ENCODE assay signal across 25 mouse cellular contexts in genomic region chr11:73233992-73234391, GRCm38 (mm10). TPM values are rescaled to one million over a fixed set of nuclear protein-coding genes. Genes with fewer than 3 reads are reported as not detected.
DNase-seq lines count a peak whose midpoint lies in the region; ATAC-seq and TF ChIP-seq lines count a peak whose summit lies in the region.
"Had no signal": no experiment of that assay in that cellular context is flagged by ENCODE, and none has a peak within 500 bp of the region (broad histone marks: within the 10 kb centered on the region; RNA-seq: fewer than 3 reads in every experiment).

Gene Trpv1, plus strand, starts transcription at chr11:73234292.

- H3K4me3 ChIP-seq in hindbrain, postnatal 0 days (ENCODE audit: low read length), result no peak within 1 kb of the TSS
- H3K4me3 ChIP-seq in hindbrain, embryonic 13.5 days, result no peak within 1 kb of the TSS
- H3K4me3 ChIP-seq in midbrain, embryonic 13.5 days (replicated peaks), result no peak within 1 kb of the TSS
- no peak within 1 kb of the TSS for H3K4me3 ChIP-seq in midbrain, embryonic 11.5 days (ENCODE audit: low read depth, low read length)
- no peak within 1 kb of the TSS for H3K4me3 ChIP-seq in neural tube, embryonic 13.5 days
- no peak within 1 kb of the TSS for H3K4me3 ChIP-seq in neural tube, embryonic 15.5 days (replicated peaks)
- H3K4me3 ChIP-seq: embryonic facial prominence, embryonic 13.5 days; embryonic facial prominence, embryonic 15.5 days; erythroblast, embryonic 14.5 days; forebrain, embryonic 10.5 days; forebrain, embryonic 12.5 days had no signal

- no peak within 1 kb of the TSS for H3K4me2 ChIP-seq in hindbrain, postnatal 0 days (ENCODE audit: low read depth, low read length)
- no peak within 1 kb of the TSS for H3K4me2 ChIP-seq in hindbrain, embryonic 13.5 days
- H3K4me2 ChIP-seq in midbrain, embryonic 13.5 days (replicated peaks), result no peak within 1 kb of the TSS
- H3K4me2 ChIP-seq in midbrain, embryonic 11.5 days, result no peak within 1 kb of the TSS
- no peak within 1 kb of the TSS for H3K4me2 ChIP-seq in neural tube, embryonic 13.5 days
- H3K4me2 ChIP-seq in neural tube, embryonic 15.5 days, result no peak within 1 kb of the TSS
- H3K4me2 ChIP-seq: embryonic facial prominence, embryonic 13.5 days; embryonic facial prominence, embryonic 15.5 days; forebrain, embryonic 12.5 days had no signal

- no peaks in the 10 kb centered on the region for H3K9me3 ChIP-seq in hindbrain, postnatal 0 days (ENCODE audit: low read length)
- H3K9me3 ChIP-seq in hindbrain, embryonic 13.5 days, result peaks cover 1% of the 10 kb centered on the region; the same call in 1 of the 2 replicates
- peaks cover 4% of the 10 kb centered on the region for H3K9me3 ChIP-seq in midbrain, embryonic 13.5 days
- no peaks in the 10 kb centered on the region for H3K9me3 ChIP-seq in midbrain, embryonic 11.5 days (ENCODE audit: control insufficient read depth, low read length)
- no peaks in the 10 kb centered on the region for H3K9me3 ChIP-seq in neural tube, embryonic 13.5 days
- 0 out of 2 replicates have a peak, but pooled peaks cover 2% of the 10 kb centered on the region for H3K9me3 ChIP-seq in neural tube, embryonic 15.5 days (replicated peaks)
- H3K9me3 ChIP-seq: embryonic facial prominence, embryonic 15.5 days had no signal

- TF ChIP-seq CTCF in hindbrain, postnatal 0 days (IDR thresholded peaks at IDR 0.05; ENCODE audit: low read depth), result no peak

- peak; percentile 6 for DNase-seq in hindbrain, postnatal 0 days (ENCODE audit: low spot score)
- no peak for DNase-seq in midbrain, embryonic 11.5 days (ENCODE audit: low spot score, missing footprints)
- DNase-seq in adipocyte (ENCODE audit: low spot score), result peak; percentile 34
- no peak for DNase-seq in cerebellum, postnatal 4 days (ENCODE audit: low spot score in 2 of 2)
- DNase-seq: adrenal gland, adult 8-10 months; adrenal gland, postnatal 36 days; cerebellum, adult 11-12 months; cerebellum, adult 2 months; cerebellum, adult 9-10 months; cerebellum, postnatal 10 days; cerebellum, postnatal 25 days; embryo, embryonic 11 days had no signal

- 74% methylated on average over 5 of the region's 5 CpGs for WGBS in hindbrain, postnatal 0 days
- 75% methylated on average over 5 of the region's 5 CpGs for WGBS in hindbrain, embryonic 13.5 days
- WGBS in midbrain, embryonic 13.5 days, result 85% methylated on average over 5 of the region's 5 CpGs
- 83% methylated on average over 5 of the region's 5 CpGs for WGBS in midbrain, embryonic 11.5 days
- WGBS in neural tube, embryonic 13.5 days, result 74% methylated on average over 5 of the region's 5 CpGs
- 73% methylated on average over 5 of the region's 5 CpGs for WGBS in neural tube, embryonic 15.5 days

- H3K9ac ChIP-seq in hindbrain, postnatal 0 days (replicated peaks; ENCODE audit: low read length), result no peak within 1 kb of the TSS
- H3K9ac ChIP-seq in hindbrain, embryonic 13.5 days, result no peak within 1 kb of the TSS
- H3K9ac ChIP-seq in midbrain, embryonic 13.5 days (replicated peaks), result no peak within 1 kb of the TSS
- no peak within 1 kb of the TSS for H3K9ac ChIP-seq in midbrain, embryonic 11.5 days (ENCODE audit: low read length)
- H3K9ac ChIP-seq in neural tube, embryonic 13.5 days, result no peak within 1 kb of the TSS
- no peak within 1 kb of the TSS for H3K9ac ChIP-seq in neural tube, embryonic 15.5 days (replicated peaks)
- H3K9ac ChIP-seq: embryonic facial prominence, embryonic 13.5 days; embryonic facial prominence, embryonic 15.5 days; forebrain, embryonic 12.5 days had no signal

- H3K27ac ChIP-seq in hindbrain, postnatal 0 days, result no peak within 1 kb of the TSS
- no peak within 1 kb of the TSS for H3K27ac ChIP-seq in hindbrain, embryonic 13.5 days
- no peak within 1 kb of the TSS for H3K27ac ChIP-seq in midbrain, embryonic 13.5 days
- no peak within 1 kb of the TSS for H3K27ac ChIP-seq in midbrain, embryonic 11.5 days (ENCODE audit: low read depth, low read length)
- no peak within 1 kb of the TSS for H3K27ac ChIP-seq in neural tube, embryonic 13.5 days (replicated peaks)
- H3K27ac ChIP-seq in neural tube, embryonic 15.5 days (replicated peaks), result no peak within 1 kb of the TSS
- H3K27ac ChIP-seq: embryonic facial prominence, embryonic 13.5 days; embryonic facial prominence, embryonic 15.5 days; forebrain, embryonic 10.5 days; forebrain, embryonic 12.5 days had no signal

- no peaks in the 10 kb centered on the region for H3K27me3 ChIP-seq in hindbrain, postnatal 0 days (ENCODE audit: insufficient read depth, low read length)
- no peaks in the 10 kb centered on the region for H3K27me3 ChIP-seq in hindbrain, embryonic 13.5 days
- H3K27me3 ChIP-seq in midbrain, embryonic 13.5 days, result no peaks in the 10 kb centered on the region
- H3K27me3 ChIP-seq in midbrain, embryonic 11.5 days (ENCODE audit: control insufficient read depth, insufficient read depth, low read length), result no peaks in the 10 kb centered on the region
- H3K27me3 ChIP-seq in neural tube, embryonic 13.5 days, result no peaks in the 10 kb centered on the region
- no peaks in the 10 kb centered on the region for H3K27me3 ChIP-seq in neural tube, embryonic 15.5 days (replicated peaks)
- H3K27me3 ChIP-seq: embryonic facial prominence, embryonic 13.5 days; embryonic facial prominence, embryonic 15.5 days; forebrain, embryonic 12.5 days had no signal

- H3K4me1 ChIP-seq in hindbrain, postnatal 0 days (ENCODE audit: insufficient read depth, low read length), result 0 out of 2 replicates have a peak, but pooled peaks cover 6% of the 10 kb centered on the region
- H3K4me1 ChIP-seq in hindbrain, embryonic 13.5 days (replicated peaks), result no peaks in the 10 kb centered on the region; the same call in 1 of the 2 replicates
- no peaks in the 10 kb centered on the region for H3K4me1 ChIP-seq in midbrain, embryonic 13.5 days (replicated peaks)
- no peaks in the 10 kb centered on the region for H3K4me1 ChIP-seq in midbrain, embryonic 11.5 days (ENCODE audit: control insufficient read depth, insufficient read depth, low read length)
- H3K4me1 ChIP-seq in neural tube, embryonic 13.5 days (replicated peaks), result no peaks in the 10 kb centered on the region
- 0 out of 2 replicates have a peak, but pooled peaks cover 5% of the 10 kb centered on the region for H3K4me1 ChIP-seq in neural tube, embryonic 15.5 days
- H3K4me1 ChIP-seq: forebrain, embryonic 10.5 days; forebrain, embryonic 12.5 days had no signal

- ATAC-seq in hindbrain, postnatal 0 days, result no peak
- ATAC-seq in hindbrain, embryonic 13.5 days (ENCODE audit: low FRiP score), result no peak
- ATAC-seq in midbrain, embryonic 13.5 days, result peak; percentile 40; the same call in 1 of the 2 replicates
- ATAC-seq in midbrain, embryonic 11.5 days (ENCODE audit: low FRiP score), result no peak
- ATAC-seq in neural tube, embryonic 13.5 days (ENCODE audit: low read depth), result no peak
- no peak for ATAC-seq in neural tube, embryonic 15.5 days (ENCODE audit: low FRiP score)
- ATAC-seq: forebrain, embryonic 14.5 days; forebrain, embryonic 16.5 days had no signal

- no peaks in the 10 kb centered on the region for H3K36me3 ChIP-seq in hindbrain, postnatal 0 days (ENCODE audit: insufficient read depth, low read length)
- H3K36me3 ChIP-seq in hindbrain, embryonic 13.5 days, result no peaks in the 10 kb centered on the region
- H3K36me3 ChIP-seq in midbrain, embryonic 13.5 days, result no peaks in the 10 kb centered on the region
- H3K36me3 ChIP-seq in midbrain, embryonic 11.5 days (ENCODE audit: control insufficient read depth, insufficient read depth, low read length), result no peaks in the 10 kb centered on the region
- H3K36me3 ChIP-seq in neural tube, embryonic 13.5 days, result no peaks in the 10 kb centered on the region
- H3K36me3 ChIP-seq in neural tube, embryonic 15.5 days, result no peaks in the 10 kb centered on the region
- H3K36me3 ChIP-seq: embryonic facial prominence, embryonic 13.5 days; embryonic facial prominence, embryonic 15.5 days; forebrain, embryonic 10.5 days; forebrain, embryonic 12.5 days had no signal

RNA-seq across cellular contexts. Expression of gene Trpv1, which starts in this region (rescaled TPM):
- 0.63 and 1.6 TPM in 2 replicates for total RNA-seq in hindbrain, postnatal 0 days (2014; rRNA removed)
- 0.29 and 0.30 TPM in 2 replicates for polyA plus RNA-seq in hindbrain, postnatal 0 days (2015; fragmentation: Nextera tagmentation; extraction: Ambion mirVana)
- 0.41 and 0.86 TPM in 2 replicates for polyA plus RNA-seq in hindbrain, embryonic 13.5 days (2015; fragmentation: Nextera tagmentation; extraction: Ambion mirVana)
- 0.18 and 0.22 TPM in 2 replicates for polyA plus RNA-seq in midbrain, embryonic 13.5 days (2015; fragmentation: Nextera tagmentation; extraction: Ambion mirVana)
- polyA plus RNA-seq in midbrain, embryonic 11.5 days (2014; fragmentation: Nextera tagmentation; extraction: Ambion mirVana), result not detected in 2 replicates
- polyA plus RNA-seq in neural tube, embryonic 13.5 days (2015; fragmentation: Nextera tagmentation; extraction: Ambion mirVana), result 5.8 and 11.5 TPM in 2 replicates
- polyA plus RNA-seq in neural tube, embryonic 15.5 days (2015; fragmentation: Nextera tagmentation; extraction: Ambion mirVana), result 2.0 and 2.4 TPM in 2 replicates
- total RNA-seq: common myeloid progenitor, adult 5-6 weeks; MEL had no signal
- polyA plus RNA-seq: embryonic facial prominence, embryonic 13.5 days; erythroblast, embryonic 14.5 days; forebrain, embryonic 10.5 days; forebrain, embryonic 12.5 days; forebrain, embryonic 14.5 days; forebrain, embryonic 16.5 days had no signal

Comparison
In these comparisons a context has a peak if more than half of its experiments do, and no peak if none do; other contexts are left out.
1. Peak in ATAC-seq in midbrain, embryonic 13.5 days; RNA of the gene not detected or under 1 TPM.
2. DNase-seq: peak in hindbrain, postnatal 0 days (single experiment) and adipocyte (single experiment); none in midbrain, embryonic 11.5 days (single experiment) and cerebellum, postnatal 4 days (0 of 2).